Mouse (Mus musculus): ENCODE measurements around the gene Med12. TPM values are rescaled to one million over a fixed set of nuclear protein-coding genes. Genes with fewer than 3 reads are reported as not detected.

Gene Med12
- polyA plus RNA-seq, 1 experiment from 2014 or later, result 39.0 TPM

Other genes starting within 250 kb of the Med12 start
- not detected in 2 replicates for gene Tex11, start 214.4 kb upstream of the Med12 start, polyA plus RNA-seq (2016; fragmentation: Nextera tagmentation; extraction: Ambion mirVana)
- gene Slc7a3, start 188.0 kb upstream of the Med12 start, polyA plus RNA-seq (2016; fragmentation: Nextera tagmentation; extraction: Ambion mirVana), result 0.92 and 1.2 TPM in 2 replicates
- 61.2 and 61.6 TPM in 2 replicates for gene Snx12, start 51.5 kb upstream of the Med12 start, polyA plus RNA-seq (2016; fragmentation: Nextera tagmentation; extraction: Ambion mirVana)
- gene Foxo4, start 19.5 kb upstream of the Med12 start, polyA plus RNA-seq (2016; fragmentation: Nextera tagmentation; extraction: Ambion mirVana), result 2.3 and 2.9 TPM in 2 replicates
- not detected in 2 replicates for gene Gm614, start 10.0 kb upstream of the Med12 start, polyA plus RNA-seq (2016; fragmentation: Nextera tagmentation; extraction: Ambion mirVana)
- 3.2 and 3.3 TPM in 2 replicates for gene Il2rg, start 5.8 kb upstream of the Med12 start, polyA plus RNA-seq (2016; fragmentation: Nextera tagmentation; extraction: Ambion mirVana)
- gene Gm20489, start 5.0 kb upstream of the Med12 start, polyA plus RNA-seq (2016; fragmentation: Nextera tagmentation; extraction: Ambion mirVana), result not detected in 2 replicates
- 4.9 and 8.3 TPM in 2 replicates for gene Nlgn3, start 25.1 kb downstream of the Med12 start, polyA plus RNA-seq (2016; fragmentation: Nextera tagmentation; extraction: Ambion mirVana)
- not detected in 2 replicates for gene Gjb1, start 102.3 kb downstream of the Med12 start, polyA plus RNA-seq (2016; fragmentation: Nextera tagmentation; extraction: Ambion mirVana)
- 20.9 and 27.5 TPM in 2 replicates for gene Zmym3, start 146.8 kb downstream of the Med12 start, polyA plus RNA-seq (2016; fragmentation: Nextera tagmentation; extraction: Ambion mirVana)
- 646 and 656 TPM in 2 replicates for gene Nono, start 155.3 kb downstream of the Med12 start, polyA plus RNA-seq (2016; fragmentation: Nextera tagmentation; extraction: Ambion mirVana)
- gene Itgb1bp2, start 175.1 kb downstream of the Med12 start, polyA plus RNA-seq (2016; fragmentation: Nextera tagmentation; extraction: Ambion mirVana), result 2.3 and 3.2 TPM in 2 replicates

All from embryonic facial prominence, embryonic 10.5 days (tissue).